Mouse (Mus musculus): ENCODE measurements around the gene Vcl.

- TF ChIP-seq CTCF (IDR thresholded peaks at IDR 0.05; ENCODE audit: extremely low read depth, insufficient read depth, insufficient read length, insufficient replicate concordance) (no peak), POLR2A (IDR thresholded peaks at IDR 0.05; ENCODE audit: low read depth, low read length) (no peak)
These were observed 135.1 kb downstream of the Vcl start for GRCm38 (mm10) chr14:21064321-21064720.
